Mouse (Mus musculus): ENCODE results near the gene Rae1.
A peak's percentile ranks its signal among the peaks of the same experiment; 100 is the strongest.

Gene Rae1

GRCm38 (mm10) chr2:172999630-173000284 is at the start of gene Rae1:
Gene Rae1, plus strand, starts transcription at chr2:173000117.
- DNase-seq (ENCODE audit: low spot score) = peak; percentile 99

- DNase-seq (ENCODE audit: low spot score) = no peak
These were observed 49.7 kb upstream of the Rae1 start for GRCm38 (mm10) chr2:172950119-172950676.

- DNase-seq (ENCODE audit: low spot score) = no peak
These were observed 49.2 kb upstream of the Rae1 start for GRCm38 (mm10) chr2:172950722-172951121.

GRCm38 (mm10) chr2:172951976-172952375 is 47.9 kb upstream of the Rae1 start:
- no peak for DNase-seq (ENCODE audit: low spot score)

GRCm38 (mm10) chr2:172958579-172958978 is 41.3 kb upstream of the Rae1 start:
- DNase-seq (ENCODE audit: low spot score) = no peak

GRCm38 (mm10) chr2:172959006-172959768 is 40.7 kb upstream of the Rae1 start:
- DNase-seq (ENCODE audit: low spot score) = no peak

- DNase-seq (ENCODE audit: low spot score) = no peak
These were observed 39.6 kb upstream of the Rae1 start for GRCm38 (mm10) chr2:172960350-172960749.

- no peak for DNase-seq (ENCODE audit: low spot score)
These were observed 38.7 kb upstream of the Rae1 start for GRCm38 (mm10) chr2:172961211-172961610.

- DNase-seq (ENCODE audit: low spot score) = no peak
These were observed 34.7 kb upstream of the Rae1 start for GRCm38 (mm10) chr2:172965249-172965648.

GRCm38 (mm10) chr2:172966480-172966879 is 33.4 kb upstream of the Rae1 start:
- no peak for DNase-seq (ENCODE audit: low spot score)

- no peak for DNase-seq (ENCODE audit: low spot score)
These were observed 28.1 kb upstream of the Rae1 start for GRCm38 (mm10) chr2:172971865-172972264.

- DNase-seq (ENCODE audit: low spot score) = no peak
These were observed 25.9 kb upstream of the Rae1 start for GRCm38 (mm10) chr2:172973806-172974565.

- DNase-seq (ENCODE audit: low spot score) = no peak
These were observed 25.2 kb upstream of the Rae1 start for GRCm38 (mm10) chr2:172974701-172975100.

- DNase-seq (ENCODE audit: low spot score) = no peak
These were observed 24.8 kb upstream of the Rae1 start for GRCm38 (mm10) chr2:172975159-172975558.

- no peak for DNase-seq (ENCODE audit: low spot score)
These were observed 23.2 kb upstream of the Rae1 start for GRCm38 (mm10) chr2:172976661-172977238.

GRCm38 (mm10) chr2:172977409-172978130 is 22.3 kb upstream of the Rae1 start, which contains the start of gene Spo11:
Gene Spo11, plus strand, starts transcription at chr2:172977700.
- no peak for DNase-seq (ENCODE audit: low spot score)

- no peak for DNase-seq (ENCODE audit: low spot score)
These were observed 21.7 kb upstream of the Rae1 start for GRCm38 (mm10) chr2:172978131-172978633.

- DNase-seq (ENCODE audit: low spot score) = no peak
These were observed 20.1 kb upstream of the Rae1 start for GRCm38 (mm10) chr2:172979666-172980345.

GRCm38 (mm10) chr2:172982776-172983561 is 16.9 kb upstream of the Rae1 start:
- no peak for DNase-seq (ENCODE audit: low spot score)

GRCm38 (mm10) chr2:172990161-172990560 is 9.8 kb upstream of the Rae1 start:
- DNase-seq (ENCODE audit: low spot score) = no peak

Data from ovary, postnatal 36 days (tissue).